Mouse (Mus musculus) cerebellum, postnatal 4 days (tissue): Measurements from ENCODE around the gene Letm1.

Source experiments
- DNase-seq, 2 experiments: peaks; one replicate each; pipeline ENCODE4 v3.0.0; 2022; ENCODE audit warnings: low spot score in 2 of 2, mixed read lengths in 1 of 2

Gene Letm1

DNA sequence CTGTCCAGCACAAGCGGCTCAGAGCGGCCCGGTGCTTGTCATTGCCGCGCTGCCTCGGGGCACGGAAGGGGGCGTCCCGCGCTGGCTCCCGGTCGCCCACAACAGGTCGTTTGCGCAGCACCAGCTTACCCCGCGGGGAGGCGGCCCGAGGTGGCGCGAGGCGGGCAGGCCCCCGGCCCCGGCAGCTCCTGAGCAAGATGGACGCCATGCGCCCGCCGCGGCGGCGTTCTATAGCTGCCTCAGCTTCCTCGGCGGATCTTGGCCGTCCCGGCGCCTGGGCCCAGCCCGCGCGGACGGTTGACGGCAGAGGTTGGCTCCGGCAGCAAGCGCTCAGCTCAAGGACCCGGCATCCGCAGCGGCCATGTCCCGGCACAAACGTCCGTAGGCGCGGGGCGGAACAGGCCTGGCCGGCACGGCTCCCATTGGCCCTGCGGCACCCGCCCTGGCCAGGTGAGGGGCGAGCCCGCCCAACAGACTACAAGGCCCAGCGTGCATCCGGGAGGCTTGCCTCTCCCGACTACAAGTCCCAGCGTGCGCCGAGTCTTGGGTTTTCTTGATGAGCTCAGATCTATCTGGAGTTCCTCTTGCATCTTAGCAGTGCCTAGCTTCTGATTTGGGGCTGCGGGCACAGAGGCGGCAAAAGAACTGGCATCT lies at the start of gene Letm1:
Letm1 (minus strand) TSS at position 473 of the 654 bp plus-strand sequence.
- DNase-seq, result peak; percentile 78 to 89

DNA sequence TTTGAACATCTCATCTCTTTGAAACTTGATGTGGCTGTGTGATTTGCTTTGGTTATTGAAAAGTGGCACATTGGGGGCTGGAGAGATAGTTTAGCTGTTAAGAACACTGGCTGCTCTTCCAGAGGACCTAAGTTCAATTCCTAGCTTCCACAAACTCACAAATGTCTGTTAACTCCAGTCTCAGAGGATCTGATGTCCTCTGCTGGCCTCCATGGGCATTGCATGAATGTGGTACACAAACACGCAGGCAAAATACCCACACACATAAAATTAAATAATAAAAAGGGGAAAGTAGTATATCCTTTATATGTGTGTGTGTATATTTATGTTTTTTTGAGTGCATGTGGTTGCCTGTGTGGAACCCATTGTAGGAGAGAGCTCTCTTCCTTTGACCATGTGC lies 48.2 kb upstream of the Letm1 start:
- DNase-seq, result no peak

DNA sequence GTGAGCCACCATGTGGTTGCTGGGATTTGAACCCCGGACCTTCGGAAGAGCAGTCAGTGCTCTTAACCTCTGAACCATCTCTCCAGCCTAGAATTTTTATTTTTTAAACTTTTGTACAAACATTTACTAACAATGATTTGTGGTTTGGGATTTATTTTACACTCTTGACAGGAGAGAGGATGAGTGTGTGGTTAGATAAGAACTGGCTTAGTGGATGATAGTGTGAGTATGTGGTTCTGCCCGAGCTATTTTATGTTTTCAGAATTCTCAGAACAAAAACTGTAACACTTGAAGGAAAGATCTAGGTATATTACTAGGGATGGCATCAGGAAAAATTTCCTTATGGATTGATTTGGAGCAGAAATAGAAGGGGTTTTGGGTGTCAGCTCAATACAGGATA lies 47.3 kb upstream of the Letm1 start:
- DNase-seq, result no peak

DNA sequence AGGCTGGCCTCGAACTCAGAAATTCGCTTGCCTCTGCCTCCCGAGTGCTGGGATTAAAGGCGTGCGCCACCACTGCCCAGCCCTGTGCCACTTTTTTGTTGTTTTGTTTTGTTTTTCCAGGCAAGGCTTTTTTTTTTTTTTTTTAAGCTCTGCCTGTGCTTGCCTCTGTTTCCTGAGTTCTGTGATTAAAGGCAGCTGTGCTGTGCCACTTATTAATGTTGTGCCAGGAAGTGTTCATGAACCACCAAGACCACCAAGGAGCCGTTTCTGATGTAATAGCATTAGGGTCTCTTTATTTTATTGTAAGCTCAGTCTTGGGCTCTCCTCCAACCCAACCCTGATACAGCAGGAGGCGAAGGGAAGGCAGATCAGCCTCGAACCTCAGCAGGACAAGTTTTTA lies 45.5 kb upstream of the Letm1 start:
- no peak for DNase-seq

DNA sequence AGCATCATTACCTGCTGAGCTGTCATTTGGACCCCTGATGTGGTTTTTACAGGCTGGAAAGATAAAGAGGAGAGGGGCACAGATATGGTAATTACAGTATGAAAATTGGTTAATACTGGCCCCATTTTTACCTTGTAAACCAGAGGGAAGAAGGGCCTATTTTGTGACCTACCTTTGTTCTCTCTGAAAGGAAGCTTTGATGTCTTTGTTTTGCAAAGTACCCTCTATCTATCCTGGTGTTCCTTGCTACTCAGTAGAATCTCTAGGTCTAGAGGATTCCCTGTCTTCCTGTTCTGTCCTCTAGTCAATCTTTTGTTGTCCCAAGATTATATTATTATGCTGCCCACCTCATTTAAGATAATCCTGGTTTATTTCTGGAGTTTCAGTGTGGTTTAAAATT lies 43.4 kb upstream of the Letm1 start:
- DNase-seq, result no peak

DNA sequence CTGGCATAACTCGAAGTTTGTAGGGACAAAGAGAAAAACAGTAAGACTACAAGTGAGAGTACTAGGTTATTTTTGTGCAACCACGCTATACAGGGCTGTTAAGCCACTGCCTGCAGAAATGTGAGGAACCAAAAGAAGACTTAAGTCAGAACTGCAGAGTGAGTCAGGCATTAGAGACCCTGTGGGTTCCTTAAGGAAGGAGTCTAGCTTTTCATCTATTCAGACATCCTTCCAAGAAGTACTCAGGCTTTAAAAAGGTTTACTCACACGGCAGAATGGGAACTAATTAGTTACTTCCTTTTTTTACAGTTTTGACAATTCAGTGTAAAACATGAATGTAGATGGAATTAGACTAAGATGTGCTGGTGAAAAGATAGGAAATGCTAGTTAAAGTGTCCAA lies 39.8 kb upstream of the Letm1 start:
- no peak for DNase-seq

DNA sequence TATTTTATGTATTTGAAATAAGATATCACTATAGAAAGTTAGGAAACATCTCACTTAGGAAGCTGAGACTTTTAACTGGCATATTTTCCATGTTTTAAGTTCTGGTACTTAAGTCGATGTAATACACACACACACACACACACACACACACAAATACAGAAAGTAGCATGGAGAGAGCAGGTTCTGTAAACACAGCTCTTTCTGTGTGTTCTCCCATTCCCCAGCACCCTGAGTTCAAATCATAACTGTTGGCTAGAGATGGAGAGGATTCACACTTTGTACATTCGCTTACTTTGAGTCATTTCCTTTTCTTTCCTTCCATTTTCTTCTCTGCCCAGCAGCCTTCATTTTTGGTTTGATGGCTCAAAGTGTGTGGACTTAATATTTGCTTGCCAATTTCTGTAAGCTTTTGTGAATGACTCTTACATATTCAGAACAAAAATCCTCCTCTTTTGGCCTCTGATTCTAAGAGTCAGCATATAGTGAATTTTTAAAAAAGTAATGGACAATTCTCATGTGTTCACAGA lies 39.3 kb upstream of the Letm1 start:
- no peak for DNase-seq

DNA sequence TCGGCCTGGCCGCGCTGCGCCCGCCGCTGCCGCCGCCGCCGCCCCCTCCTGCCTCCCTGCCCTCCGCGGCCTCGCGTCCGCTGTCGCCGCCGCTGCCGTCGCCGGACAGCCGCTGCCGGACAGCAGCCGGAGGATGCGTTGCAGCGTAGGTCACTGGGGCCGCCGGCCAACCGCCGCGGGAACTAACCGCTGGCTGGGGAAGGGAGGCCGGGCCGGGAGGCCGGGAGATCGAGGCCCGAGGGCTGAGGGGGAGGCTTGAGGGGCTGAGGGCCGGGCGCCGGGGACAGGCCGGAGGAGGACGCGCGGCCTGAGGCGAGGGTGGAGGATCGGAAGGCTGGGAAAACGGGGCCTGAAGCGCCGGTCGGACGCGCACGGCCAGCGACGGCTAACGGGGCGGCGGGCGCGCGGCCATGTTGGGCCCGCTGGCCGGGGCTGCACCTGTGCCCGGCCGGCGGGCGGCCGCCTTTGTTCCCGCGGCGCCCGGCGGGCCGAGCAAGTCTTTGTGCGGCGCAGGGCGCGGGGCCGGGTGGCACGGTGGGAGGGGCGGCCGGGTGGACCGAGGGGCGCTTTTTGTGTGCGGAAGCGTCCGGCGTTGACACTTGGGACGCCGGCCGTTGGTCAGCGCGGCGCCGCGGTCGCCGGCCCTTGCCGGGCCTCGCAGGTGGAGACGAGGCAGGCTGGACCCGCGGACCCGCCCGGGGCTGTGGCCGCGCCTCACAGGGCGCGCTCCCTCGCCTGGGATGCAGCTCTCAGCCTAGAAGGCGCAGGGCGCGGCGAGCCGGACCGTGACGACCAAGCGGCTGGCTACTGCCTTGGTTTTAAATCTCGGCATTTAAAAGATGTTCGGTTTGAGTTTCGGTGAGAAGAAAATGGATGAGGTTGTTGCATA lies 38.4 kb upstream of the Letm1 start:
- peak; percentile 33 to 65 for DNase-seq

DNA sequence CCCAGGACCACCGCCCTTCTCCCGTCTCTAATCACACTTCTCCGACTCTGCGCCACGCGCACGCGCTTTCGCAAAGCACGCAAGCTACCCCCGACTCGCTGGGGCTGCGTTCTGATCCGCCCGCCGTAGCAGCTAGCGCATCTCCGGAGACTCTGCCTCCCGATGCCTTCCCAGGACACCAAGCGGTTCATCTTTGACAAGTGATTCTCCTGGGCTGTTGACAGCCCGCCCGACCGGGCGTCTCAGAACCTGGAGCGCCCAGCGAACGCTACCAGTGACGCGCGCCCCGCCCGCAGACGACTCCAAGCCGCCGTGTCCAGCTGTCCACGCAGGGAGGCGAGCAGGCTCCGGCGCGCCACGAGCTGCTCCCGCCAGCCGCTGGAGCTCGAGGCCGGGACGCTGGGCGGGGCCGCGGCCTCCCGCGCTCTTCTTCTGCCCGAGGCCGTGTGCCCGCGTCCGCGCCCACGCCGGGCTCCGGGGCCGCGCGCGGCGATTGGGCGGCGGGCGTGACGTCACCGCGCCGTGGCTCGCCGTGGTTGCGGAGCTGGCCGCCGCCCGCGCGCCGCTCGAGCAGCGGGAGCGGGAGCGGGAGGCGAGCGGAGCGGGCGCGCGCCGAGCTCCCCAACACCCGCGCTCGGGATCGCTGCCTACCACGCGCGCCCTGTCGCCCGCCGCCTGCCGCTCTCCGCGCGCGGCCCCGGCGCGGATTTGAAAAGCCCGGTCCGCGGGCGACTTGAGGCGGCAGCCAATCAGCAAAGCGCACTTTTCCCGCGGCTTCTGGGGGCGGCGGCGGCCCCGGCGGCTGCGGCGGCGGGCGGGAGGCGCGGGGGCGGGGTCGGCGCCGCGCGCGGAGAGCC lies 37.5 kb upstream of the Letm1 start, which contains the start of gene Nsd2:
Nsd2 (plus strand) TSS at position 850 of the 857 bp plus-strand sequence.
- DNase-seq, result peak; percentile 67 to 92

DNA sequence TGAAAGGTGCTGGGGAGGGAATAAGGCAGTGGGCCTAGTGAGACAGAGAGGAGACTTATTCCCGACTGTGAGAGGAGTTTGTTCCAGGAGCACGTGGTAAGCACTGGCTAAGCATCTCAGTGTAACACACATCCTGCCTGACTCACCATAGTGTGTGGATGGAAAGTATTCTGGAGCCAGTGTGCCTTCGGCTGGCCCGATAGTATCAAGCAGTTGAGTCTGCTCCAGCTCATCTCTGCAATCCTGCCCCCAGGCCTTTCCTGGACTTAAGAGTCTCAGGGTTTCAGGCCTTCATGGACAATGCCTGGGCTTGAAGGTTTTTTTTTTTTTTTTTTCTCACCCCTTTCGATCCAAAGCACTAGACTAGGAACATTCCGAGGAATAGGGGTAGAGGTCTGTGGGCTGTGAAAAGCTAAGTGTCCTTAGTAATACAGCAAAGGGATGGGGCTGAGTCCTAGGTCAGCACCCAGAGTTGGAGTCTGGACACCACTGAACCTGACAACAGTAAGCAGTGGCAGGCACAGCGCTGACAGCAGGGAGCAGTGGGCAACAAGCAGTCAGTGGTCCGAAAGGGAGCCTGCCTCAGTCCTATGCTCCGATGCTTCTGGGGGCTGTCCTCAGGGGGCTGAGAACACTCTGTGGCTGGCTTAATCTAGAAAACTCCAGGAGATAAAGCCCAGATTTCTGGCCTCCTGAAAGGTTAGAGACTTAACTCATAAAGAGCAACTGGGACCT lies 36.7 kb upstream of the Letm1 start:
- peak in 1 of 2 experiments; percentile 9 for DNase-seq

DNA sequence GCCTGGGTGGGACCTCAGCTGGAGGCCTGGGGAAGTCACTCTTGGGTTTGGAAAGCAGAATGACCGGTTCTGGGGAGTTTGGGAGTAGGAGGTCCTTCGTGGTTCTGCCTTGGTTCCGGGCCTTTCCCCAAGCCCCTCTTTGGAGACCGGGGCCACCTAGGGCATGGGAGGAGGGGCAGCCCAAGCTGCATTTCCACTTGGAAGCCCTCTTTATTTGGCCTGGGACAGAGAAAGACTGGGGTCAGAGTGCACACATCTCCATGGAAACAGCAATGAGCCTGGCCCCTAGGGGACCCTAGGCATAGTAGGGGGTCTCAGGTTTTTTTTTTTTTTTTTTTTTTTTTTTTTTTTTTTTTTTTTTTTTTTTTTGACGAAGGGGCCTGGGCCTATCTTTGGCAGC lies 35.5 kb upstream of the Letm1 start:
- DNase-seq, result no peak

DNA sequence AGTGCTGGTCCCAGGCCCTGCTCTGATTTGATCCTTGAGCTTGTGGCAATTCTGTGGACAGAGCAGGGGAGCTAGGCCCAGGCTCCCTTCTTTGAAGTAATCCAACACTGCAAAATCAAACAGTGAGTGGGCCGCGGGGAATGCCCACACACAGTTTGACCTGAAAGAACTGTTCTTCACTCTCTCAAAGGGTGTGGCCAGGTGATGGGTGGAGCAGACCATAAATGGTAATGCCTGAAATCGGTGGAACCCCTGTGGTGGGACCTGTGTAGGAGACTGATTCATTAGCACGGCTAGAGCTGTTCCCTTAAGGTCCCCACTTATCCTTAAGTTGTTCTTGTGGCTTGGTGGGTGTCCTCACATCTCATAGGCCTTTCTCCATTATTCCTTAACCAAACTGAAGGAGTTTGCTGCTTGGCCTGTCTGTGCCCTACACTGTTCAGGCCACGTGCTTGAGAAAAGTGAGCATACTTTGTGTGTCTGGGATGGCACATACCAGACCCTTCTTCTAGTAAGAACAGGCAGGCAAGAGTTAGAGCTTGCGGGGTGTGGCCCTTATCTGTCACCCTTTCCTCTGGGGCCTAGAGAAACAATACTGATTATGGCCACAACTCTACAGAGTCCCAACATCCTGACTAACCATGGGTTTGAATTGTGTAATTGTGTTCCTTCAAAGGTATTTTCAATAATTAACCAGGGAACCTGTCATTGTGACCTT lies 33.5 kb upstream of the Letm1 start:
- DNase-seq, result no peak

DNA sequence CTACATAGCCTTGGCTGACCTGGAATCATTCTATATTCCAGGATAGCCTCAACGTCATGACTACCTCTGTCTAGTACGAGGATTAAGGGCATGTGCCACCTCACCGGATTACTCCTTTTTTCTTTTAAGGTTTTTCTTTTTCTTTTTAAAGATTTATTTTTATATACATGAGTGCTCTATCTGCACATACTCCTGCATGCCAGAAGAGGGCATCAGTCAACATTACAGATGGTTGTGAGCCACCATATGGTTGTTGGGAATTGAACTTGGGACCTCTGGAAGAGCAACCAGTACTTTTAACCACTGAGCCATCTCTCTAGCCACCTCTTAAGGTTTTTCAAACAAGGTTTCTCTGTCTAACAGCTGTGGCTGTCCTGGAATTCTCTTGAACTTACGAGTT lies 28.9 kb upstream of the Letm1 start:
- no peak for DNase-seq

DNA sequence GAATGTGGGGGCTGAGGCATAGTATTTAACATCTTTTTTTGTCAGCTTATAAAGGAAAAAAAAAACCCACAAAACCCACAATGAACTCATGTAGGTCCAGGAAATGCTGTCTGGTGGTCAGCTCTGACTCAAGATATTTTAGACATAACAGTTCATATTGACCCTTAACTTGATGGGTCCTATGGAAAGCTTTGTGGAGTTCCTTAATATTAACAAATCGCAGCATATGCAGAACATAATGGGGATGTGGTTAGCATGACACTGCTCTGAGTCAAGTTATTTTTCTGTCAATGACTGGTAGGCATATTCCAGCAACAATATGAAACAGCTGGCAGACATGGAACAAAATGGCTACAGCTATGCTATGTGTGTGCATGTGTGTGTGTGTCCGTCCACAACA lies 20.7 kb upstream of the Letm1 start:
- no peak for DNase-seq

DNA sequence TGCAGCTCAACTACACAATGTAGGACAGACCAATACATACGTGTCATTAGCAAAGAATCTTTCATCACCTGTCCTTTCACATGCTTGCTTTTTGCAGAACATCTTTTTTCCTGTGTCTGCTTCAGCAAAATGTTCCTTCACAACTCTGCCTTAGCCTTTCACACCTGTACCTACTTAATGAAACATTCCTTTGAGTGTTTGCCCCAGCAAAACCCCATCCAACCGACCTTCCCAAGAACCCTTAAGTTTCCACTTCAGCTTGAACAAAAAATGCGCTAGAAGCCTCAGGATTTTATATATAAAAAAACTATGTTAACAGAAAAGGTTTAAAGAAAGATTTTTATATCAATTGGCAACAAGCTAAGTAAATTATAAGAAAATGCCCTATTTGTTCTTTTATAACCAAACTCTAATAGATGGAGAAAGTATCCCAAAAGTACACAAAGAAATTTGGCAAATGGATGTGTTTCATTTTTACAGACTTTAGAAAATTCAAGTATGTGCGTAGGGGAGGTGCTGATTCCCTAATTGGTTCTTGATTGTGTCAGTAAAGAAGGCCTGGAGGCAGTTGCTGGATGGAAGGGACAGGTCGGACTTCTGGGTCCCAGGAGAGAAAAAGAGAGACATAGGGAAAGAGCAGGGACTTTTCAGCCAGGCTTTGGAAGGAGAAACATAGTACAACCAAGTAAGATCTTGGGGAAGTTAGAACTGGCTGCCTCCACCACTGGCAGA lies 9.5 kb upstream of the Letm1 start:
- DNase-seq, result no peak

DNA sequence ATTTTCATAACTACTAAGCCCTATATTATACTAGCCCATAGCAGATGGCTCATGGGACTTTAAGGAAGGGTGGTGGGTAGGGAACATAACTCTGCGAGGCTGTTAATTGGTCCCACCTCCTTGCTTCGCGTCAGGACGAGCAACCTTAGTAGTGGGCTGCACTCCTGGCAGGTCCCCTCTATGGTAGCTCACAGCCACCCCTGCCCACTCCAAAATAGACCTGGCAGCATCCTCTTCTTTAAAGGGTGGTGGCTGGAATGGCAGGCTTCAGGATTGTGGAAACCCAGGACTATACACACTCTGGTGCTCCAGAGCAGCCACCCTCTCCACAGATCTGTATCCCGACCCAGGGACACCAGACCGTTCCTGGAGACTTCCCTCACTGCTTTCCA lies 378 bp upstream of the Letm1 start:
- no peak for DNase-seq

DNA sequence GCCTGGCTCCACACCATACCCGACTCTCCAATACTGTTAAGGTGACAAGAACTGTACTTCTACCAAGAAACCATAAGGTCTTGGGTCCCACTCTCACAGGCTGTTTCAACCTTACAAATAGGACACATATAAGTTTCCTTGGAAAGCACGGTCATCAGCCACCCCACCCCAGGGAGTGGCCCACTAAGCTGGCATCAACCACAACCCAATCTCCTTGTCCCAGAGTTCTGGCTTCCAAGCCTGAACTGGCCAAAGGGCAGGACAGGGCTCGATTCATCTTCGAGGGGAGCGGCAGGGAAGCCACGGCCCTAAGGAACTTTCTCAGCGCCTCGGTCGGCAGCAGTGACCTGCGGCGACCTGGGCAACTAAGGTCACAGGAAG lies 663 bp downstream of the Letm1 start:
- no peak for DNase-seq

DNA sequence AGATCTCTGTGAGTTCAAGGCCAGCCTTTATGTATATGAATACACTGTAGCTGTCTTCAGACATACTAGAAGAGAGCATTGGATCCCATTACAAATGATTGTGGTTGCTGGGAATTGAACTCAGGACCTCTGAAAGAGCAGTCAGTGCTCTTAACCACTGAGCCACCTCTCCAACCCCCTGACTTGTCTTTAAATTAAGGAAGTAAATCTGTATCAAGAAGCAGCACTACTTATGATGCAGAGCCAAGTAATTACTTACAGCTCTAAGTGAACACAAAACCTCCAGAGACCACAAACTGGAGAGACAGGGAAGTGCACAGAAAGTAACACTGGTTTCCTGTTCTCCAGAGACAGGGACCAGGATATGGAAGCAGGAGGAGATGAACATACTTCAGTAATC lies 5.4 kb downstream of the Letm1 start:
- DNase-seq, result no peak

DNA sequence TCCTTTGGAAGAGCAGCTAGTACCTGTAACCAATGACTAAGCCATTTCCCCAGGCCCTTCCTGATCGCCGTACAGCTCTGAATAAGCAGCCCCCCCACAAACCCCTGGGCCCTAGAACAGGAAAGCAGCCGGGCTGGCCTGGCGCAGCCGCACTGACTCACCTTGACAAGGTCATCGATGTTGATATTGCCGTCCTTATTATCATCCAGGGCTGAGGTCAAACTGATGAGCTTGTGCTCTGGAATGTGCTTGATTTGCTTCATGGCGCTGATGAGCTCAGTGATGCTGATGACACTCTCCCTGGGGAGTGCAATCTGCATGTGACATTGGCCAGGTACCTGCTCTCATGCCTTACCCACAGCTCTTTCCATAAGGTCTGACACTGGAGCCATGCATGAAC lies 39.1 kb downstream of the Letm1 start:
- no peak for DNase-seq

DNA sequence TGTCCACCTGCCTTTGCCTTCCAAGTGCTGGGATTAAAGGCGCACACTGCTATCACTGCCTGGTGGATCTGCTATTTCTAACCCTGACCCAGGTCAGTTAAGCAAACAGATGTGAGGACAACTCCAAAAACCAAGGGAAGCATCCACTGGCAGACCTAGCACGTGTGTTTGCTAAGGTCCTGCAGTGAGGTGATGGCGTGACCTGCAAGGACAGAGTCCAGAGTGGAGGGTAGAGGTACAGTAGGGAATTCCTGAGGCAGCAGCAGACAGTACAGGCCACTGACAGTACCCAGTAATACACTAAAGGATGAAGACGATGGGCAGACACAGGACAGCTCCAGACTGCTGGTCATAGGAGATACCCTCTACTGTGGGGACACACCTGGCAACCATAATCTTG lies 42.1 kb downstream of the Letm1 start:
- no peak for DNase-seq
